Mouse (Mus musculus) embryonic stem cell, embryonic (primary cell): Measurements from ENCODE around the gene Pdpr.
"Not testable (repeated sequence)": the region's sequence is repeated elsewhere in the genome, so short reads cannot be mapped to it uniquely, and the experiment has no call there.

Experiments
- CTCF ChIA-PET, 4 experiments: fragments of 300-600 bp in 2 of 4; fragments of 350-600 bp in 2 of 4; sonication (Branson Sonifier 250); formaldehyde crosslinking; loops; one replicate each; lab custom pipeline; 2022; ENCODE audit warnings: inconsistent platforms in 2 of 4; lab: Charles Lee
- POLR2A ChIA-PET, 4 experiments: fragments of 300-600 bp in 2 of 4; fragments of 350-600 bp in 2 of 4; sonication (Branson Sonifier 250); formaldehyde crosslinking; loops; one replicate each; lab custom pipeline; 2022; ENCODE audit warnings: antibody characterized with exemption in 4 of 4, inconsistent platforms in 1 of 4; lab: Charles Lee

Gene Pdpr

DNA sequence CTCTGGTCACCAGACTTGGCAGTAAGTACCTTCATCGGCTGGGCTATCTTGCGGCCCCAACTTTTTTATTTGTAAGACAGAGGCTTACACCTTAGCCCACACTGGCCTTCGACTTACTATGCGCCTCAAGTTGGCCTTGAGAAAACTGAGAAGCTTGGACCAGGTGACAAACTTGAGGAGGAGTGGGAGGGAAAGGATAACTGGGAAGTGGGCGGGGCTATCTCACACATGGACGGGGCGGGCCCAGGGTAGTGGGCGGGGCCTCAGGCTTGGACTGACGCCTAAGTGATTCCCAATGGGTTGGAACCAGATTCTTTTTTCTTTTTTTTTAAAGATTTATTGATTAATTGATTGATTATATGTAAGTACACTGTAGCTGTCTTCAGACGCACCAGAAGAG, 27.0 kb upstream of the Pdpr start:
- CTCF ChIA-PET = interaction anchor here in 3 of 4 experiments (0.6 to 2.4 kb wide), 4 partner anchors 11 to 18 kb away, joined by 3 to 8 read pairs (median 4); partner anchors contain the start of gene Exosc6 (in 2 of the 3)
- POLR2A ChIA-PET = interaction anchor here (0.6 to 3.3 kb wide), 19 partner anchors 11 to 98 kb away, joined by 3 to 24 read pairs (median 4); partner anchors contain the start of genes Exosc6 (in 3 of the 4), Ddx19b (in 2 of the 4), Aars (in 1 of the 4) and Clec18a (in 1 of the 4)

DNA sequence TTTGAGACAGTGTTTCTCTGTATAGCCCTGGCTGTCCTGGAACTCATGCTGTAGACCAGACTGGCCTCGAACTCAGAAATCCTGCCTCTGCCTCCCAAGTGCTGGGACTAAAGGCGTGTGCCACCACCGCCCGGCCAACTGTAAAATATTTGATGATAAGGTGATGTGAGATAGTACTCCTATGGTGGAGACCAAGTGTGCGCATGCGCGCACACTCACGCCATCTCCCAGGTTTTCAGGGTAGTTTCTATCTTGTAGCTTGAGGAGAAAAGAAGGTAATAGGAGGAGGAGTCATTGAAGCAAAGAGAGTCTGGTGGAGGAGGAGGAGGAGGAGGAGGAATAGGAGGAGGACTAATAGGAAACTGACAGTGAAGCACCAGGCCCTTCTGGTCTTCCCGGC, 25.8 kb upstream of the Pdpr start:
- POLR2A ChIA-PET = interaction anchor here in 1 of 4 experiments (1.2 to 3.3 kb wide), 3 partner anchors 11 to 13 kb away, joined by 3 to 24 read pairs (median 7); partner anchors contain the start of gene Exosc6
- CTCF ChIA-PET = interaction anchor here in 1 of 4 experiments (2.4 kb wide), 1 partner anchor 12 kb away, joined by 6 read pairs; the partner anchor contains the start of gene Exosc6

DNA sequence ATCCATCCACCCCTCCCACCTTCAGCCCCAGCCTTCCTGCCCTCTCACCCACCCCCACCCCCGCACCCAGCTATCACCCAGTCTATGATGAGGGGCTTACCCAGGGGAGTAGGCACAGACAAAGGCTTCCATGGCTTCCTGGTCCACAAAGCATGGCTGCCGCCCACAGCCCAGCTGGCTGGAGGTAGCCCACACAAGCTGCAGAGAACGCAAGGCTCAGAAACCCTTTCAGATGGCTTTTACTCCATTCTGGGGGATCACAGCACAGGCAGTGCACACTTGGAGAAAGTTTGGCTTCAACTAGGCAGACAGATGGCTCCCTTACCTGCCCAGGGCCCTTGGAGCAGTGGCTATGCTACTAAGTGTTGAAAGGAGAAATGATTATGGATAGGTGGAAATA, 18.5 kb upstream of the Pdpr start:
- POLR2A ChIA-PET = interaction anchor here in 2 of 4 experiments (0.9 to 6.0 kb wide), 5 partner anchors 12 to 164 kb away, joined by 3 to 27 read pairs (median 9); partner anchors contain the start of genes Aars (in 1 of the 2), Exosc6 (in 1 of the 2) and Pdpr (in 1 of the 2)
- CTCF ChIA-PET = interaction anchor here in 1 of 4 experiments (0.6 kb wide), 1 partner anchor 80 kb away, joined by 4 read pairs; no protein-coding TSS in a partner anchor

DNA sequence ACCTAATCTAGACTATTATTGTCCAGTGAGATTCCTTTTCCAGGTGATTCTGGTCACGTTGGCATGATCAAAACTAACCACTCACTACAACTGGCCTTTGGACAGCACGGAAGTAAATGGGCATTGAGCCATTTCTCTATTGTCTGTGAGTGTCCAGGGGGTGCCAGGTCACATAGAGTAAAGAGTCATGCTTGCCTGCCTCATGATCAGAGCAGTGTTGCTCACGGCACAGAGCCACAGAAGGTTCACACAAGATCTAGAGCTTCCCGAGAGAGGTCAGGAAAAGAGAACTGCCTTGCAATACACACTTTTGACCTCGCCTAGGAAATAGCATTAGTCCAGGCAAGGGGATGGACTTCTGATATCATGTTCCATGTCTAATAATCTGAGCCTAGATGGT, 15.0 kb upstream of the Pdpr start:
- ChIA-PET POLR2A (interaction anchor here in 3 of 4 experiments (0.7 to 1.6 kb wide), 8 partner anchors 9 to 46 kb away, joined by 3 to 7 read pairs (median 4); partner anchors contain the start of gene Exosc6 (in 1 of the 3)), CTCF (interaction anchor here in 1 of 4 experiments (0.5 to 1.6 kb wide), 7 partner anchors 11 to 361 kb away, joined by 3 to 5 read pairs (median 4); partner anchors contain the start of gene Exosc6)

DNA sequence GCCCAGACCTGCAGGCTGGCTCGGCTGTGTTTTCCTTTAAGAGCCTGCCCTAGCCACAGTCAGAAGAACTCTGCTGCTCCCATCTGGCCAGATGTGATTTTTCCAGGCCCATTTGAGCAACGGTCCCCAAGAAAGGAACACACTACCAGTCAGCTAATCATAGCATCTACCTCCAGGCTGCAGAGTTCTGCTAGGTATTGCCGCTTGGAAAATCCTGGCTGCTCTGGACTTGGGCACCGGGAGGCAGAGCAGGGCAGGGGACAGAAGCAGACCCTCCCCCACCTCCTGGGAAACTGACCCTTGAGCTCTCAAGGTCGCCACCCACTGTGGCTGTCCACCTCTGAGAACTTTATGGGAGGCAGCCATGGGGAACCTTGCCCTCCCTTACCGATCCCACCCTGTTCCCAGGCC, 14.6 kb upstream of the Pdpr start:
- ChIA-PET CTCF (interaction anchor here (0.5 to 1.6 kb wide), 11 partner anchors 8 to 330 kb away, joined by 3 to 5 read pairs (median 4); partner anchors contain the start of genes Exosc6 (in 1 of the 4) and Il34 (in 1 of the 4)), POLR2A (interaction anchor here (0.7 to 1.6 kb wide), 11 partner anchors 8 to 52 kb away, joined by 3 to 7 read pairs (median 4); partner anchors contain the start of gene Exosc6 (in 1 of the 4))

DNA sequence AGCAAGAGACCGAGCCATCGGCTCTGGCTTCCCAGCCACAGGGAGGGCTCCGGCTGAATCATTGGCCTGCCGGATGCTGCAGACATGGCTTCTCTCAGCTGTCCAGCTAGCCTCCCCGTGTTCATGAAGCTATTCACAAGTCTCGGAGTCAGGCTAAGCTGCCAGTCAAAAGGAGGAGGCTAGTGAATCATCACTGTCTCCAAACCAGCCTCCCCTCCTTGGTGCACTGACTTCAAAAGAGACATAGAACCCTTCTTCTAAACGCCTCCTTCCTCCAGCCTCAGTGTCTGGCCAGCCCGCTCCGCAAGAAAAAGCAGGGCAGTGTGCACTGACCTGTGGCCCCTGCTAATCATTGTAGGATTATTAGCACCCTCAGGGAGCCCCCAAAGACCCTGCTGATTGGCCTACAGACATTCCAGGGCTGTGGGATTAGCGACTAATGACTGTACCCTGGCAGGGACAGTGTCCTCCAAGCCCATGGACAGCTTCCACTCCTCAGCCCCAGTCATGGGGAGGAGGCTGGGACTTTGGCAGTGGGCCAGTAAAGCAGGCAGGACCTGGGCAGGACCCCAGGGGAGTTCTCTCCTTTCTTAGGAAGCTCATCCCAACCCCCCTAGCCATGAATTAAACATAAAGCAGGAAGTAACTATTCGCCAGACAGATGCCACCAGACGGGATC, 12.7 kb upstream of the Pdpr start:
- ChIA-PET CTCF (interaction anchor here in 2 of 4 experiments (0.5 to 1.0 kb wide), 3 partner anchors 12 to 319 kb away, joined by 3 to 7 read pairs (median 4); partner anchors contain the start of gene Rfwd3 (in 1 of the 2)), POLR2A (interaction anchor here in 3 of 4 experiments (0.5 to 2.0 kb wide), 11 partner anchors 8 to 559 kb away, joined by 3 to 11 read pairs (median 4); partner anchors contain the start of gene Exosc6 (in 1 of the 3))

DNA sequence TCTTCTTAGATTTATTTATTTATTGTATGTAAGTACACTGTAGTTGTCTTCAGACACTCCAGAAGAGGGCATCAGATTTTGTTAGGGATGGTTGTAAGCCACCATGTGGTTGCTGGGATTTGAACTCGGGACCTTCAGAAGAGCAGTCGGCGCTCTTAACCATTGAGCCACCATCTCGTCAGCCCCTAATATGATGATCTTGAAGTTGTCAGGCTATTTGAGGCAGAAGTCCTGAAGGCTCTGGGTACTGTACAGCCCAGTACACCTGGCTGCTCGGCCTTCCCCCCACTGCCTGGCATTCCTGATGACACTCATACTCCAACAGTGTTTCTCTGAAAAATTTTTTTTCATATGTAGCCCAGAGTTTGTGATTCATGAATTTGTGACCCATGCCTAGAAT, 10.5 kb upstream of the Pdpr start:
- POLR2A ChIA-PET = interaction anchor here in 1 of 4 experiments (0.6 to 0.8 kb wide), 3 partner anchors 50 to 313 kb away, joined by 3 to 5 read pairs (median 4); no protein-coding TSS in a partner anchor
- CTCF ChIA-PET = not testable (repeated sequence)

DNA sequence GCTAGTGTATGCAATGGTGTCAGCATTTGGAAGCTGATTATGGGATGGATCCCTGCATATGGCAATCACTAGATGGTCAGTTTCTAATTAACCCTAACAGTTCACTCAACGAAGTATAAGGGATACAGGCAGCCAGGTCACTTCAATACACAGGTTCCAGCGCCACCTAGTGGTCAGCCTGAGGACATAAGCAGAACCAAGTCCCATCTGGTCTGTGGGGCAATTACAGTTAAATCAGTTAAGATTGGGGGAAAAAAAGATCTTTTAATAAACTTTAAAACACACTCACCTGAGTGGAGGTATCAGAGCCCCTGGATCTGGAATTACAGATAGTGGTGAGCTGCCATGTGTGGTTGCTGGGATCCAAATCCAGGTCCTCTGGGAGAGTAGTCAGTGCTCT, 4.3 kb upstream of the Pdpr start:
- CTCF ChIA-PET = interaction anchor here in 3 of 4 experiments (0.7 to 1.8 kb wide), 10 partner anchors 10 to 363 kb away, joined by 3 to 5 read pairs (median 4); partner anchors contain the start of gene Exosc6 (in 3 of the 3)
- POLR2A ChIA-PET = interaction anchor here in 1 of 4 experiments (0.7 to 1.5 kb wide), 3 partner anchors 32 to 56 kb away, joined by 3 to 5 read pairs (median 5); partner anchors contain the start of gene Exosc6

DNA sequence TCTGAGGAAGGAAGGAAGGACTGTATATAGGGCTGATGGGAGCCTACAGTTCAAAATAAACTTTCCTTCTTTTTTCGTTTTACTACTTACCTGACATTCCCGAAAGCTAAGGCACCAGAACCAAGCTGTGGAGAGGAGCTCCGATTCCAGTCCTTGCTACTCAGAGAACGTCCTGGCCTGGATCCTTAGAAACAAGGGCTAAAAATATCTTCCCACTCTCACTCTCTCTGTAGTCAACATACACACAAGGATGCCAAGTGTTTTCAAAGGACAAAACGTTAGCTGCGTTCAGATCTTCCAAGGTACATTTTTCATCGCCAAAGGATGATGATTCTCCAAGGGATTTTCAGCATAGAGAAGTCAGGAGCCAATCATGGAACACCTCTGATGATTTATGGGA, 2.7 kb upstream of the Pdpr start:
- ChIA-PET CTCF (interaction anchor here in 3 of 4 experiments (0.7 to 1.8 kb wide), 7 partner anchors 12 to 382 kb away, joined by 3 to 5 read pairs (median 4); no protein-coding TSS in a partner anchor), POLR2A (interaction anchor here in 3 of 4 experiments (0.6 to 2.9 kb wide), 8 partner anchors 10 to 58 kb away, joined by 3 to 9 read pairs (median 3); partner anchors contain the start of genes Aars (in 1 of the 3) and Exosc6 (in 1 of the 3))

DNA sequence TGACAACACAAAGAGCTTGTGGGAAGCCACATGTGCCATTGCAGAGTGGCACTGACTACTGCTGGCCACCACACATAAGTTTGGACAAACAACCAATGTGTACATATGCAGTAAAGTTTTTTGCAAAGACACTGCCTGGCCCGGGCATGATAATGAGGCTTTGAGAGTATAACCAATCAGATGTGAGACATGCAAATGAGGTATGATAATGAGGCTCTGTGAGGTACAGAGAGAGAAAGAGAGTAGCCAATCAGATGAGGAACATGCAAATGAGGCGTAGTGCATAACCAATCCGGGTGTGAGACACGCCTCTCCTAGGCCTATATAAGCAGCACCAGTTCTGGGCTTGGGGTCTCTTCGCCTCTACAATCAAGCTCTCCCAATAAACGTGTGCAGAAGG, 2.1 kb upstream of the Pdpr start, which contains the start of gene Clec18a:
Gene Clec18a (minus strand): TSS at position 101 of the 400 bp plus-strand sequence.
- CTCF ChIA-PET = interaction anchor here in 2 of 4 experiments (1.5 to 1.8 kb wide), 2 partner anchors 181 to 343 kb away, joined by 3 to 4 read pairs; no protein-coding TSS in a partner anchor

DNA sequence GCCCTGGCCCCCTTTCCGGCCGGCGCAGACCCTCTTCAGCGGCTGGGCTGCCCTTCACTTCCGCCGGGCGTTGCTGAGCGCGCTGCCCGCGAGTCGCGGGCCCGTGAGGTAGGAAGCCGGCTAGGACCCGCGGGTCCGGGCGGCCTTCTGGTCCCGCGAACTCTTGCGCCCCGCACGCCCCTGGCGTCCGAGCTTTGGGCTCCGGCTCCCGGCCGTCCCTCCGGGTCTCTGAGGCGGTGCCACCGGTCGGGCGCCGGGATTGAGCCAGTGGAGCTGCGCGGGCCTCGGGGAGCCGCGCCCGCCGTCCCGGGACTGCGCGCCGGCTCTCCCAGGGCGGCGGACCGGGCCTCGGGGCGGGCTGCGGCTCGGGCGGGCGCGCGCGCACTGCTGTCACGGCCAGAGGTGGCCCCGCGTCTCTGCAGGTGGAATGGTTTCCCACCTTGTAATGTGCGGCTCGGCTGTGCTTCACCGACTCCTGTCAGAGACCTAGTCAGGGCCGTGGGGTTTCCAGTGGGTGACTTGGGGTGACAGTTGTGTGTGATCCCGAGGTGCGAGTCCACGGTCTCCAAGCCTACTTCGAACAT, 381 bp downstream of the Pdpr start:
- POLR2A ChIA-PET = interaction anchor here in 3 of 4 experiments (0.6 to 2.7 kb wide), 9 partner anchors 16 to 574 kb away, joined by 3 to 12 read pairs (median 6); partner anchors contain the start of genes Ddx19a (in 1 of the 3) and Exosc6 (in 1 of the 3)
- CTCF ChIA-PET = not testable (repeated sequence)

More for the DNA sequence above, 2.1 kb upstream of the Pdpr start, which contains the start of gene Clec18a:
- POLR2A ChIA-PET = interaction anchor here in 3 of 4 experiments (0.9 to 2.9 kb wide), 6 partner anchors 25 to 59 kb away, joined by 3 to 12 read pairs (median 6); partner anchors contain the start of genes Exosc6 (in 2 of the 3) and Aars (in 1 of the 3)

DNA sequence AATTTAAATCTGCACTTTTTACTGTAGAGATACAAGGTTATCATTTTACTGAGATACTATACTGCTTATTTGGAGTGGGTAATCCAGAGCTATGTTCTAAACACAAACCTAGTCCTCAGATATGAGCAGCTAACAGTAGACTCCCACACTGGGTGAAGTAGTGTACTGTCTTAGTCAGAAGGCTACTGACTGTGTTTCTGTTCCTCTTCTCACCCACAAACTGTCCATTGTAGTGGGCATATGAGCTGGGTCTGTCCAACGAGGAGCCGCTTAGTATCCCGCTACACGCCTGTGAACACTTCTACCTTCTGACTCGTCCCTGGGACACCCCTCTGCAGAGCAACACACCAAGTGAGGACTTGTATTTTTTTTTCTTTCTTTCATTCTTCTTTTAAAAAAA, 20.5 kb downstream of the Pdpr start:
- CTCF ChIA-PET = no interaction called here
- POLR2A ChIA-PET = interaction anchor here in 2 of 4 experiments (0.5 to 1.1 kb wide), 3 partner anchors 12 to 185 kb away, joined by 3 to 11 read pairs (median 7); partner anchors contain the start of gene Rfwd3 (in 1 of the 2)

DNA sequence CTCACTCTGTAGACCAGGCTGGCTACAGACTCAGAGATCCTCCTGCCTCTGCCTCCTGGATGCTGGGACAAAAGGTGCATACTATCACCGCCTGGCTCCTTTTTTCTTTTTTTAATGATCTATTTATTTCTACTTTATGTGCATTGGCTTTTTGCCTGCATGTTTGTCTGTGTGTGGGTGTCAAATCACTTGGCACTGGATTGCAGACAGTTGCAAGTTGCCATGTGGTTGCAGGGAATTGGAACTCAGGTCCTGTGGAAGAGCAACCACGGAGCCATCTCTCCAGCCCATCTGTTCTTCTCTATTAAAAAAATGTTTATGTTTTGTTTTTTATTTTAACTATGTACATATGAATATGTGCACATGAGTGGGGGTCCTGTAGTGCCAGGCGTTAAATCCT, 25.1 kb downstream of the Pdpr start:
- POLR2A ChIA-PET = no interaction called here
- CTCF ChIA-PET = interaction anchor here in 2 of 4 experiments (0.6 to 0.7 kb wide), 2 partner anchors 26 to 200 kb away, joined by 3 to 13 read pairs; partner anchors contain the start of gene St3gal2 (in 1 of the 2)

DNA sequence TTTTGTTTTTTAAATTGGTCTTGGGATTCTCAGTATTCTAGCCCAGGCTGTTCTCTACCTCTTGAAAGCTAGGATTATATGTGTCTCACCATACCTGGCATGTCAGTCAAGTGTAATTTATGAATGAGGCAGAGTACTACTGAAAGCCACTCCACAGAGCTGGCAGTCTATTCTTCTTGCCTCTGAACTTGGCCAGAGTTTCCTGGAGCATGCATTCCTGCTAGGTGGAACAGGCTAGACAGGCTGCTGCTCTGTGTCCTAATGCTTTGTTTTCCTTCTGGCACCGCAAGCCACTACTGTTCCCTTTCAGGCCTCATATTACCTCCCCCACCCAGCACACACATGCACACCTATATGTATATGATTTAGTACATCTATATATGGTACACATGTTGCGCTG, 36.3 kb downstream of the Pdpr start:
- CTCF ChIA-PET = no interaction called here
- POLR2A ChIA-PET = no interaction called here

DNA sequence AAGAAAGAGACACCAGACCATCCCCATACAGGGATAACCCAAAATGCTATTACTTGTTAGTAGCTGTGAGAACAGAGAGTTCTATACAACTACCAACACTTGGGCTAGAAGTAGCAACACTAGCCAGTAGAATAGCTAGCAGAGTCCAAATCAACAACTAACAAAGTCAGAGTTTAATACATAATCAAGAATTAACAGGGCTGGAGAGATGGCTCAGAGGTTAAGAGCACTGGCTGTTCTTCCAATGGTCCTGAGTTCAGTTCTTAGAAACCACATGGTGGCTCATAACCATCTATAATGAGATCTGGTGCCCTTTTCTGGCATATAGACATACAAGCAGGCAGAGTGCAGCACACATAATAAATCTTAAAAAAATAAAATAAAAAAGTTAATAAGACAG, 48.1 kb downstream of the Pdpr start:
- ChIA-PET POLR2A (interaction anchor here in 1 of 4 experiments (1.6 kb wide), 1 partner anchor 111 kb away, joined by 3 read pairs; the partner anchor contains the start of gene Ddx19b), CTCF (no interaction called here)

DNA sequence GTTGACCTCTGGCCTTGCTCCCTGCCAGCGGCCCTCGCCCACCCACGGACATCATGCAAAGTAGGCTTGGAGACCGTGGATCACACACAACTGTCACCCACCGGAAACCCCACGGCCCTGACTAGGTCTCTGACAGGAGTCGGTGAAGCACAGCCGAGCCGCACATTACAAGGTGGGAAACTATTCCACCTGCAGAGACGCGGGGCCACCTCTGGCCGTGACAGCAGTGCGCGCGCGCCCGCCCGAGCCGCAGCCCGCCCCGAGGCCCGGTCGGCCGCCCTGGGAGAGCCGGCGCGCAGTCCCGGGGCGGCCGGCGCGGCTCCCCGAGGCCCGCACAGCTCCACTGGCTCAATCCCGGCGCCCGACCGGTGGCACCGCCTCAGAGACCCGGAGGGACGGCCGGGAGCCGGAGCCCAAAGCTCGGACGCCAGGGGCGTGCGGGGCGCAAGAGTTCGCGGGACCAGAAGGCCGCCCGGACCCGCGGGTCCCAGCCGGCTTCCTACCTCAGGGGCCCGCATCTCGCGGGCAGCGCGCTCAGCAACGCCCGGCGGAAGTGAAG, 50.5 kb downstream of the Pdpr start:
- CTCF ChIA-PET = not testable (repeated sequence)
- POLR2A ChIA-PET = interaction anchor here in 2 of 4 experiments (0.7 to 1.2 kb wide), 2 partner anchors 111 to 250 kb away, joined by 3 read pairs; no protein-coding TSS in a partner anchor

DNA sequence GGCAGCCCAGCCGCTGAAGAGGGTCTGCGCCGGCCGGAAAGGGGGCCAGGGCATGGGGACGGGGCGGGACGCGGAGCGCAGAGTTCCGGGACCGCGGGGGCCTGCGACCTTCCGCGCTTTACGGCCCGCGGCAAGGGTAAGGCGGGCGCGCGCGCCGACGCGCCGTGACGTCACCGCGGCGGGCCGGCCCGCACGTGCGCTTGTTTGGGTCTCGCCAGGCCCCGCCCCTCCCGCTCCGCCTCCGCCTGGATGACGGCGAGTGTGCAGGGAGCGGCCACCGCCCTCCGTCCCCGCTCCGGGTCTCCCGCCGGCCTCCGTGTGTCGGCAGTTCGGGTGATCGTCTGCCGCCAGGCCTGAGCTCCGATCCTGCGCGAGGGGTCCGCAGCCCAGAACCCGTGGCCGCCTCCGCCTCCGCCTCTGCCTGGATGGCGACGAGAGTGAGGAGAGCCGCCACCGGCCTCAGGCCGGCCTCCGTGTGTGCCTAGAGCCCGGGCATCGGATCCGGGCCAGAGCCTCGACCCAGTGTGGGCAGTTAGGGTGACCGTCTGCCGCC, 51.1 kb downstream of the Pdpr start:
- CTCF ChIA-PET = not testable (repeated sequence)
- POLR2A ChIA-PET = interaction anchor here in 2 of 4 experiments (0.7 to 1.5 kb wide), 4 partner anchors 53 to 338 kb away, joined by 3 read pairs; partner anchors contain the start of genes Clec18a (in 1 of the 2) and Rfwd3 (in 1 of the 2)
